Mouse (Mus musculus): ENCODE measurements around the gene Nmur1.
"Not testable (repeated sequence)": the region's sequence is repeated elsewhere in the genome, so short reads cannot be mapped to it uniquely, and the experiment has no call there.

Nmur1 gene

DNA sequence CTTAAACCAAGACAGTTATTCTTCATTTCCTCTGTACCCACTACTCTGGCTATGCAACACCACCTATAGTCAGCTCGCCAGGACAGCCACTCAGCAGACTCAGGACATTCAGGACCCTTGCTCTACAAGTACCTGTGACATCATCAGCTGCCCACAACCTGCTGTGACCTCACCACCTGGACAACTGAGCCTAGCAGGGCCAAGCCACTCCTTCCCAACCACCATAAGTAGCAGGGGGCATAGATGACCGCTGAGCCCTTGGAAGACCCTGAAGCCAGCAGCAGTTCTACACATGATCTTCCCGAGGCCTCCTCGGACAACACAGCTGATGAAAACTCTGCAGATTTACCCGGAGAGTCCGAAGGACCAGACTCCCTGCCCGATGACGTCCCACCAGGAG is at the start of gene Nmur1, which contains the start of gene Tex44:
Gene Nmur1 (minus strand): TSS at position 101 of the 400 bp plus-strand sequence.
Gene Tex44 (plus strand): TSS at position 202 of the 400 bp plus-strand sequence.
- DNase-seq (ENCODE audit: low read depth, low spot score): no peak

DNA sequence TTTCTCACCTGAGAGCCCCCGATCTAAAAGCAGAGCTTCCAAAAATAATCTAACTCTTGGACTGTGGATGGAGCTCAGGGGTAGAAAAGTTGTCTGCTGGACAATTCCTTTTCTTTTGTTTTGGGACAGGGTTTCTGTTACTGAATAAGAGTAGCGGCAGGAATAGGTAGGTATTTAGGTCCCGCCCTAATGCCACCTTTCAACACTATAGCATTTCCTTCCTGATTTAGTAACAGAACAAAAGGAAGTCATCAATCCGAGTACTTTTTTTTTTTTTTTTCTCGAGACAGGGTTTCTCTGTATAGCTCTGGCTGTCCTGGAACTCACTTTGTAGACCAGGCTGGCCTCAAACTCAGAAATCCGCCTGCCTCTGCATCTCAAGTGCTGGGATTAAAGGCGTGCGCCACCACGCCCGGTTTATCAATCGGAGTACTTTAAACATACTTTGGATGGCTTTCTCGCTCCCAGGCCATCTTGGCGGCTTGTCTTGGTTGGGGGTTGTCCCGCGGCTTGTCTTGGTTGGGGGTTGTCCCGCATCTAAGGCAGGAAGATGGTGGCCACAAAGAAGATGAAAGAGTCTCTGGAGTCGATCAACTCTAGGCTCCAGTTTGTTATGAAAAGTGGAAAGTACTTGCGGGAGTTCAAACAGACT is 47.2 kb upstream of the Nmur1 start:
- DNase-seq (ENCODE audit: low read depth, low spot score): no peak

DNA sequence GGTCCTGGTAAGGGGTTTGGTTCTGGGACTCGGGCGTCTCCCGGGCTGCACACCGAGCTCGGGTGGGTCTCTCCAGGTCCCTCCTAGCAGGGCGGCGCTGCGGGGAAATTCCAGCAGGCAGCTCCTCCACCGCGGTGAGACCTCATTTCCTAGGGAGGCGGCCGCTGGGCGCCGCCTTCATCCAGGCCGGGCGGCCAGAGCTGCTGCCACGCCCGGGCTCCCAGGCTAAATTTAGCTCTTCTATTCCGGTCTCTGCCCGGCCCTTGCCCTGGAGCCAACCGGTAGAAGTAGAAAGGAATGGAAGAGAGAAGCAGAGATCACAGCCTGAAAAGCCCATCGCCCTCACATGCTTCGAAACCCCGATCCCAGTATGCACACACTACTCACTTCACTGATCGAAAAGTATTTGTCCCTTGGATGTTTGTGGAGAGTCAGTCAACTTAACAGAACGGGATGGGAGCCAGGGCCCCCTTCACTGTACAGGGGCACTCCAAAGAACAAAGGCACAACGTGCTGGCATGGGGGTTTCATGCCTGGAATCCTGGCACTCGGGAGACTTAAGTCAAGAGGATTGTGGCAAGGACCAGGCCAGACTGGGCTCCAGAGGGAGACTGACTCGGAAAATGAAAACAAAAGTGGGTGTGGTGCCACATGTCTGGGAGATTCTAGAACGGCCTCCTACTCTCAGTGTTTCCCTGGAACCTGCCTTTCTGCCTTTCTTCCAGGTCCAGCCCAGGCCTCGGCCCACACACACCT is 46.3 kb upstream of the Nmur1 start:
- no peak for DNase-seq (ENCODE audit: low read depth, low spot score)

DNA sequence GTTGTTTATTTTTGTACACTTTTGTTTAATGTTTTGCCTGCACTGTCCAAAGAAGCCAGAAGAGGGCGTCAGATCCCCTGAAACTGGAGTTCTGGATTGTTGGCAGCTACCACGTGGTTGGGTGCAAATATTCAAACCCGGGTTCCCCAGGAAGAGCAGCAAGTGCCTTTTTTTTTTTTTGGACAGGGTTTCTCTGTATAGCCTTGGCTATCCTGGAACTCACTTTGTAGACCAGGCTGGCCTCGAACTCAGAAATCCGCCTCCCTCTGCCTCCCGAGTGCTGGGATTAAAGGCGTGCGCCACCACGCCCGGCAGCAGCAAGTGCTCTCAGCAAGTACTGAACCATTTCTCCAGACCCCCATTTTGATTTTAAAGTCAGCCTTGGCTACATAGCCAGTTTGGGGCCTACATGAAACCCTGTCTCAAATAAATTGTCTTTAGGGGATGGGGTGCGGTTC is 45.5 kb upstream of the Nmur1 start:
- DNase-seq (ENCODE audit: low read depth, low spot score): not testable (repeated sequence)

DNA sequence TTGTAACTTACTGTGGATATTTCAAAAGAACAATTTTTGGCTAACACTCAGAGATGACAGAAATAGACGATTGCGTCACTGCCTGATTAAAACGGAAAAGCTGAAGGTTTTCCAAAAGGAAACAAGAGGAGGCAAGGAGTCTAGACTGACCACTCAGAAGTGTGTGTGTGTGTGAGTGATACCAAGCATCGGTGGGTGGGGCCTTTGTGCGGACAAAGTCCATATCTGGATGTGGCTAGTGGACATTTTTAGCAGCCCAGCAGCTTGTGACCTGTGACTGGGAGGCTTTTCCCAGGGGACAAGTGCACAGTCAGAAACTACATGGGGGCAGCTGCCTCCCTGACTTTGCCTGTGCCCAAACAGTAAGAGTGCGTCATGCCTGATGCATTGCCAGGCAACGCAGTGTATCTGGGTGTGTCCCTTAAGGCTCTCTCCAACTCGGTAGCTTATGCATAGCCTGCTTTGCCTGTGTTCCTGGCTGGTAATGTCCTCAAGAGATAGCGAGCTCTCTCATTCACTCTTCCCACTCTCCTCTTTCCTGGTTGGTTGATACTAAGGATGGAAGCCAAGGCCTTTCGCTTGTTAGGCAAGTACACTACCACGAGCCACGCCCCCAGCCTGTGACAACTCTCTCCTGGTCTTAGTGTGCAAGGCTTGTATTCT is 44.6 kb upstream of the Nmur1 start:
- DNase-seq (ENCODE audit: low read depth, low spot score): no peak

DNA sequence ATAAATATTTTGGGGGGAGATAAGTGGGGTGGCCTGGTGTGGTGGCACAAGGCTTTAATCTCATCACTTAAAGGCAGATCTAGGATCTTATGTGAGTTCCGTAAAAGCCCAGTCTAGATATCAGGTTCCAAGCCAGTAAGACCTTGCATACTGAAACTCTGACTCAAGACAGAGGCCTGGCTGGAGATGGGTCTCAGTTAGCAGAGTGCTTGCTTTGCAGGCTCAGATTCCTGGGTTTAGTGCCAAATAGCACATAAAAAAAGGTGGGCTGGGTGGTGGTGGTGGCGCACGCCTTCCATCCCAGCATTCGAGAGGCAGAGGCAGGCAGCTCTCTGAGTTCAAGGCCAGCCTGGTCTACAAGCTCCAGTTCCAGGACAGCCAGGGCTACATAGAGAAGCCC is 43.8 kb upstream of the Nmur1 start:
- no peak for DNase-seq (ENCODE audit: low read depth, low spot score)

DNA sequence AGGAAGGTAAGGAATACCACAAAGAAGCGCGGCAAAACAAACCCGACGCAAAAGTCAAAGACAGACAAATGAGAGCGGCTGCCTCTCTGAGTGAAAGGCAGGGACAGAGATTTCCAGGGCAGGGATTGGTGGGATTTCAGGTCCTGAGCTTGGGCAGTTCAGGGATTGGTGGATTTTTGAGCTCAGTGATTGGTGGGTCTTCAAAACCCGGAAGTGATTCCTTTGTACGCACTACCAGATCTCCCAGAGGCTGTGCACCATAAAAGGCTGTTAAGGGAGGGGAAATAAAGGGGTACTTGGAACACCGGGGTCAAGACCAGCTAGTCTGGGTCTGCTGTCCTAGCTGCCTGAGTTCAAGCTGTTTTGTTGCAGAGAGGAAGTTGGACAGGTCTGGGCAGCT is 41.4 kb upstream of the Nmur1 start:
- DNase-seq (ENCODE audit: low read depth, low spot score): no peak

DNA sequence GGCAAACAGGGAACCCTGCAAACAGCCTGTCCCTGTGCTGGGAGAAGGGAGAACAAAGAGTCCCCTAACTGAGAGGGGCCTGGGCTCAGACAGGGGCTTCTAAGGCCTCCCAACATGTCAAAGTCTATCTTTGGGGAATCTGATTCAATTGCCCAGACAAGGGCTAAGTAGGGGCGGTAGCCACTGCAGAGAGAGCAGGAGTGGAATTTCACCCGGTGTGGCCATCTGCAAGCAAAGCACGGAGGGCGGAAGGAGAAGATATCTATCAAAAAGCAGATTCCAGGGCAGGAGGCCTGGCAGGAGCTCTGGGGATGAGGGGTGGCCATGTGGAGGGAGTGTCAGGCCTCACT is 38.8 kb upstream of the Nmur1 start:
- DNase-seq (ENCODE audit: low read depth, low spot score): no peak

DNA sequence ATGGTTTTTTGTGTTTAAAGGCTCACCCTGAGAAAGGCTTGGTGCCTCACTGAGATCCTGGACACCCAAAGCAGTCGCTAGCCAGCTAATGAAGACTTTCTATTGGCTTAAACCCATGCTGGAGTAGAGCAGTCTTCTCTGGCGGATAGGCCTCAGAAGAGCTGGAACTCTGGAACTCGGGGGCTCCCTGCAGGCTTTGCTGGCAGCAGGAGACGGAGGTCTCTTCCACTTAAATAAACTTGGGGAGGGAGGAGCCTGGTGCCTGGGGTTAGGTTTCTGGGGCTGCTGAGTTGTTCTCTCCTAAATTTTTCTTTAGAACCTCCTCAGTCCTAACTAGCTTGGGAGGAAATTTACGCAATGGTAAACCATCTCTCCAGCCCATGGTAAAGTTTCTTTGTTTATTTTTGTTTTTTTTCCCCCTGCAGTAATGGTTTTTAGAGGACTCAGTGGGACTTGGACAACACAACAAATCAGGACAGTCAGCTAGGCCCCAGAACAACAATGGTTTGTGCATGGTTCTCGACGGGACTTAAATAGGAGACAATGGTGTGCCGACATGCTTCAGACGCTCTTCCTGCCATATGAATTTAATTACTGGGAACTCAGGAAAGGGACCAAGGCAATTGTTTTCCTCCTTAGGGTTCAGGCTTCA is 38.3 kb upstream of the Nmur1 start:
- no peak for DNase-seq (ENCODE audit: low read depth, low spot score)

DNA sequence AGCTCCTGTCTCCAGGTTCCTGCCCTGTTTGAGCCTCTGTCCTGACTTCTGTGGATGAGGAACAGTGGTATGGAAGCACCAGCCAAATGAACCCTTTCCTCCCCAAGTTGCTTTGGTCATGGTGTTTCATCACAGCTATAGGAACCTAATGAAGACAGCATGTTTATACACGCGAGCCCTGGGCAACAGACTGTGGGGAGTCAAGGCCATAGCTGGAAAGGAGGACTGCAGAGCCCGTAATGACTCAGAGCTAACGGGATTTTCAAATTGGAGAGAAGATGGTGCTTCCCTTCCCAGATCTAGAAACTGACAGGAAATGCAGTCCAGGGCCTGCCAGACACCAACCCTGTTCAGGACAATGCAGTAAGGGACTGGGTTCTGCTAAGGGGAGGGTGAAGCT is 33.3 kb upstream of the Nmur1 start:
- DNase-seq (ENCODE audit: low read depth, low spot score): no peak

DNA sequence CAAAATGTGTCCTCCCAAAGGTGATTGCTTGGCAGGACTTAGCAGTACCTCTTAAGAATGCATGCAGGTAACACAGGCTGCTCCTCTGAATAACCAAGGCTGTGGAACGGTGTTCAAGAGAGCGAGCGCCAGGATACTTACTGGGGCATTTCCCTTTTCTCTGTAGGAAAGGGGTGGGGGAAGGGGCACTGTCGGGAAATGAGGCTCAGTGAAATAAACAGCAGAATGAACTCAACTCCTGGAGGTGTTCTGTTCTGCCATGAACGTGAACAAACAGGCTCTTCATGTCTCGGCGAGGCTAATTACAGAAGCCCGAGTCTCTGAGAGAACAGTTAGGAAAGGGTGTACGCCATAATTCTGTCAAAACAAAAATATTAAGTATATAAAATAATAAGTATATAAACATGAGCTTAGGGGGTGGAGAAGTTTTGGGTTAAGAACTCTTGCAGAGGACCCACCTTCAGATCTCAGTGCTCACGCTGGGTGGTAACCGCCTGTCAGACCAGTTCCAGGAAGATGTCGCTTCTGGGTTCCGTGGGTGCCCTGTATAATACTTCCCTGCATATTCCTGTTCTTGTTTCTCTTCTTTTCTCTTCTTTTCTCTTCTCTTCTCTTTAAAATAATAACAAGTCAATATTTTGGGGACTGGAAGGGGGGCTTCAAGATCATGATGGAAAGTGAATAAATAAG is 31.0 kb upstream of the Nmur1 start:
- DNase-seq (ENCODE audit: low read depth, low spot score): no peak

DNA sequence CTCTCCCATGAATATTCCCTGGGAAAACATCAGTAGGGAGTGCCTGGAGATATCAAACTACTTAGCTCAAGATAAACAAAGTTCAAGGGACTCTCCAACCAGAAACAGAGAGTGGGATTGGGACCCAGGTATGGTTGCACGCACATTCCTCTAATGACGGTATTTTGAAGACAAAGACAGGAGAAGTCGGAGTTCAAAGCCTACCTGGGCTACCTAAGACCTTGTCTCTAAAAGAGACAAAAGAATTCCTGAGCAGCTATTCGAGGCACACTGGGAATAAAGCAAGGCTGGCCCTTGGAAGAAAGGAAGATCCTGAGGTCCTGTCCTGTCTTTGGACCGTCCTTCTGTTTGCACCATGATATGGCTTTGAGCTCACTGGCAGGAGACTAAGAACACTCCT is 26.7 kb upstream of the Nmur1 start:
- DNase-seq (ENCODE audit: low read depth, low spot score): no peak

DNA sequence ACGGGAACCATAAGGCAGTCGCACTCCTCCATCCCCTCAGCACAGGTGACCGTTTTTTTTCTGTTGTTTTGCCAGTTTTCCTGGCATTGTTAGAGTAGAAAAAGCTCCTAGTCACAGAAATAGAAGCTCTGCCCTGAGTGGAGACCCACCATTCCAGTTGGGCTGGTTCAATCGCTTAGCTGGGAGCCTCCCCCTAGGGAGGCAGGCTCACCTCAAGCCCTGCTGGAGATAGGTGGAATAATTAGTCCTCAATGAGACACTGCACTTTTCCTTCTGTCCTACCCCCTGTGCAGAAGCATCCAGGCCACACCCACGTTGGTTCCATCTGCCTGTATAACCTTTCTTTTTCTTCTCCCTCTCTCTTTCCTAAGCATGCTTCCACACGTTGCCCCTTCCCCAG is 23.9 kb upstream of the Nmur1 start:
- no peak for DNase-seq (ENCODE audit: low read depth, low spot score)

DNA sequence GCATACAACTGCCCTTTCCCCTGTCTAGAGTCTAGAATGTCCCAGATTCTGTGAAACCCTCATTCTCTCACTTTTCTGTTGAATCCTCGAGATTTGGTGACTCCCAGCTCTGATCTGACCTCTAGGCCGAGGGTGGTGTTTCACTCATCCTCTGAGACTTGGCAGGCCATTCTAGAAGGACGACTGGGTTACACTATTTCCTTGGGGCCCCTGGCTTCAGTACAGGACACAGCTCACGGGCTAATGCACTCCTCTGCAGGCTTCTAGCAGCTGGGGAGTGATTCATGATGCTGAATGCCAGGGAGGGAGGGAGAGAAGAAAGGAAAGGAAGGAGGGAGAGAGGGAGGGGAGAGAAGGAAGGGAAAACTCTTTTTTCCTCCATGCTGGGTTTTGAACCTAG is 22.2 kb upstream of the Nmur1 start:
- DNase-seq (ENCODE audit: low read depth, low spot score): no peak

DNA sequence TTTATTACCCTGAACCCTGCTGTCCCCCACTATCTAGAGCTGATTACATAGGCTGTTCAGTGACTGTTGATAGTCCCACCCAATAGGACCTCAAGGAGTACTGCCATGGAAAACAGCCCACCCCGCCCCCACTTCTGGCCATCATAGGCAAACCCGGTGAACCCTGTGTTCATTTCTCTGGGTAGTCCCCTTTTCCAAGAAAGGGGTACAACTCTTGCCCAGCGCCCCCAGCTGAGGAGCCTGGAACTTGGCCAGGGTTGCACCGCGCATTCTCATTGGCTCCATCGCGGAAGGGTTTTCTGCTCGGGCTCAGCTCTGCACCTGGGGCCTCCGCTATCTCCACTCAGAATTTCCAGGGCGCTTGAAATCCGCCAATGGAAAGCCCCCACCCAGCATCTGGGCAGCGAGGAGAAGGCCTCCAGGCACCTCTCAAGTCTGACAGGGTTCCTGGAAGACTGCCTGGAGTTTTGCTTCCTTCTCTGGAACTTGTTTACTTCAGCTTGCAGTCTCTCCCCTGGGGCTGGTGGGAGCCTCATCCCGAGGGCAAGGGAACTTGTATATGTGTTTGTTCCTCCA is 21.7 kb upstream of the Nmur1 start:
- DNase-seq (ENCODE audit: low read depth, low spot score): no peak

DNA sequence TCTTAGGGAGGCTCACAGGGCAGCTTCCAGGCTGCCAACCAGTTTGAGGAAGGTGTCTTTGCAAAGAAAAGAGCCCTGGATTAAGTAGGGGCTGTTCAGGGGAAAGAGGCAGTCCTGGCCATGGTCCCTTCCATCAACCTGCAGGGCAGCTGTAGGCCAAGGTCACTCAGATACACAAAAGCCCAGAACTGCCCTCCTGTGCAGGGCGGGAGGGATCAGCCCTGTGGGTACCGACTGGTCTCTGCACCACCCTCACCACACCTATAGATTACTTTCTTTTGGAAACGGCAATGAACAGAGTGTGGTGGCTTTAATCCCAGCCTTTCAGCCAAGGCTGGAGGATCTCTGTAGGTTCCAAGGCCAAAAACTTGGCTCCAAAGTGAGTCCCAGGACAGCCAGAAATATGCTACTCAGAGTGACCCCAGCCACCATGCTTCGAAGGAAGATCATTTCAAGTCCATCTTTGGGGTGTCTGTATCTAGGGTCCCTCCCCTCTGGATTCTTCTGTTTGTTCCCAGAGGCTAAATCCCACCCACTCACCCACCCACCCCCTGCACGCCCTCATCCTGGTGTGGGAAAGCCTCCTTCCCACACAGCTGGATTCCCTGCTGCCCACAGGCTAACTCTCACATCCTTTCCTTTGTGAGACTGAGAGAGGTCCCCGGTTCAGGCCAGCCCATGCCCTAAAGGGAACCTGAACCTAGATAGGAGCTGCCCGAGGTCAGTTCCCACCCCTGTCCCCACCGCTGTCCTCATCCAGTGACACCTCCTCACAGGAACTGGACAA is 17.6 kb upstream of the Nmur1 start:
- DNase-seq (ENCODE audit: low read depth, low spot score): no peak

DNA sequence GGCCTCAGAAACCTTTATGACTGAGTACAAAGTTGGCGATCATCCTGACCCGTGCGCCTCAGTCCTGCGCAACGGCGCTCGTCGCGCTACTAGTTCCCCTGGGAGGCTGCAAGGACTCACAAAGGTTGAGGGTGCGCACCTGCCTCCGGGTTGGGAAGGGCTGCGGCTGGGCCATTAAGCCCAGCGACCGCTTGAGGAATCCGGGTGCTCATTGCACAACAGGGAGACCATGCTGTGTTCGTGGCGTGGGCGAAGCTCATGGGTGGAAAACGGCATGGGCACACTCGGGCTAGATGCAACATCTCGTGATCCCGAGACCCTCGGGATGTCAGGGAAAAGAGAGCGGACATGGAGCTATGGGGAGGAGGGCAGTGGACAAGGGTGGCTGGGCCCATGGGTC is 16.8 kb upstream of the Nmur1 start:
- no peak for DNase-seq (ENCODE audit: low read depth, low spot score)

DNA sequence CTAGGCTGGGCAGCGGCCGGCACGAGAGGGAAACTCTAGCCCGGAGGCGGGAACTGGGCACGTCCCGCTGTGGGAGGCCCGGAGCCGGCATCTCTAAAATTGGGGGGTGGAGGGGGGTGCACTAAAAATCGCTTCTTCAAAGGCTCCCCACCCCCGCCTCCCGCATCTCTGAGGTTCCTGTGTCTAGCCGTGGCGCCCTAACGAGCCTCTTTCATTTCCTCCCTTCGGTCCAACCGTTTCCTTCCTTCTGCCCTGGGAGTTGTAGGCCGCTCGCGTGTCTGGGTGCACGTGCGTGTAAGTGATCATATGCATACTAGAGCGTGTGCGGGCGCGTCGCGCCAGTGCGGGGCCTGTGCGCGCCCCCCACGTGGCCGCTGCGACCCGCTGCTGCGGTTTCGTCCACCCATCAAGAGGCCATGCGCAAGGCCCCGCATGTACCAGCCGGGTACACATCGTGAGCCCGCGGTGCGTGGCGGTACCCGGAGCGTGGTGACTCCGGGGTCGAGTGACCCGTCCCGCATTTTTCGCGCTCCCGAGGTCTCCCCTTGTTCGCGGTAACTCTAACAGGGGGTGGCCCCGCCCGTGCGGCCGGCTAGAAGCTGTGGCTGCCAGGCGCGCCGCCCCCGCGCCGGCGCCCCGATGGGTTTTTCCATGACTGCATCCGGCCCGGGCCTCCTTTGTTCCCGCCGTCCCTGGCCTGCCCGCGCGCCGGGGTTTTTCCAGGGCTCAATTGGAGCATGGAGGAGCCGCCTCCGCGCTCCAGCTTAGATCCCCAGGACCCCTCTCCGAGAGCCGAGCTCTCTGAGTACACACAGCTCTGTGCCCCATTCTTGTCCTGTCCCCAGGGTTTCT is 16.2 kb upstream of the Nmur1 start:
- no peak for DNase-seq (ENCODE audit: low read depth, low spot score)

DNA sequence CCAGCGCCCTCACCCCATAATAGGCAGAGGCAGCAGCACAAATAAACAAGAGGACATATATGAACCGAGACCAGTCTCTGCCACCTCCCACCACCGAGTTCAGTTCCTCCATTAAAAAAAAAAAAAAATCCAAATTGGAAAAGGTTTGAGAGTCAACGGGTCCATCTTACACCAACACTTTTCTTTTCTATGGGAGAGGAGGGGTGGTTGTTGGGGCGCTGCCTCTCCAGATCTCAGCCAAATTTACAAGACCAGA is 15.6 kb upstream of the Nmur1 start:
- DNase-seq (ENCODE audit: low read depth, low spot score): no peak

Measured in WW6 (cell line).